Mouse (Mus musculus) megakaryocyte, embryonic 14.5 days (primary cell): ENCODE results near the gene Brinp2. TPM values are rescaled to one million over a fixed set of nuclear protein-coding genes. Genes with fewer than 3 reads are reported as not detected.

Experiments
- H3K27me3 ChIP-seq: replicated peaks from 2 replicates; pipeline ENCODE3; 2012; ENCODE audit warnings: inconsistent platforms
- H3K36me3 ChIP-seq: replicated peaks from 2 replicates; pipeline ENCODE3; 2012; ENCODE audit warnings: low read length, inconsistent platforms, mixed read lengths
- H3K4me1 ChIP-seq: 2 replicates; pipeline ENCODE4 v1.6.1; 2012; ENCODE audit warnings: inconsistent platforms
- H3K4me3 ChIP-seq: replicated peaks from 2 replicates; pipeline ENCODE3; 2012; ENCODE audit warnings: moderate library complexity, mild to moderate bottlenecking, inconsistent platforms
- H3K9me3 ChIP-seq: 2 replicates; pipeline ENCODE4 v1.6.1; 2012; ENCODE audit warnings: inconsistent platforms
- FLI1 ChIP-seq: IDR thresholded peaks from 2 replicates; pipeline ENCODE4 v1.6.1; 2012; ENCODE audit warnings: low read length, inconsistent platforms, mixed read lengths
- GATA1 ChIP-seq: IDR thresholded peaks from 3 replicates; pipeline ENCODE4 v1.6.1; 2012; ENCODE audit warnings: mixed read lengths, low read length, inconsistent platforms, borderline replicate concordance
- polyA plus RNA-seq: library from polyadenylated mRNA; stranded (reverse); fragments of >175 nt; gene quantifications from 2 replicates; pipeline ENCODE4 v1.2.3, GENCODE M21; 2012; ENCODE audit warnings: low replicate concordance; ENCODE audit not compliant: insufficient read depth

Brinp2 gene
- polyA plus RNA-seq: 0.54 TPM in 1 of 2 replicates, not detected in the other

DNA sequence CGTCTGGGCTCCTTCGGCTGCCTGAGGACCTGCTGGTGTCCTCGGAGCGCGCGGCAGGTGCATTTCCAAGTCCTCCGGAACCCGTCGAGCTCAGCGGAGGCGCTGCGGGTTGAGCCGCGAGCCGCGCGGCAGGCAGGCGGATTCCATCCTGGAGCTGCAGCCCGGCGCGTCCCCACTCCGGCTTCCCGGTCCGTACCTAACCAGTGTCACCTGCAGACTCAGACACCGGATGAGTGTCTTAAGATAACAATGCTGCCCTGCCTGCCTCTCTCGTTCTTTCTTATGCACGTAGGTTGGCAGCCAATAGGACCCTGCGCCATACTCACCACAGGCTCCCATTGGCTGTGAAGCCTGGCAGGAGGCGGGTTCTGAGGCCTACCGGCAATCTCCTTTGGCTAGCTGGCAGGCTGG, at the start of gene Brinp2:
TSS of gene Brinp2 (minus strand) at position 276 of the 411 bp plus-strand sequence.
- H3K4me1 ChIP-seq: peaks cover 10% of the 10 kb centered on the region
- TF ChIP-seq FLI1 (no peak), GATA1 (no peak)
- H3K9me3 ChIP-seq: peaks cover 3% of the 10 kb centered on the region; the same call in 1 of the 2 replicates
- H3K36me3 ChIP-seq: no peaks in the 10 kb centered on the region
- peak within 1 kb of the TSS; percentile 87 for H3K4me3 ChIP-seq
- peaks cover 38% of the 10 kb centered on the region for H3K27me3 ChIP-seq

DNA sequence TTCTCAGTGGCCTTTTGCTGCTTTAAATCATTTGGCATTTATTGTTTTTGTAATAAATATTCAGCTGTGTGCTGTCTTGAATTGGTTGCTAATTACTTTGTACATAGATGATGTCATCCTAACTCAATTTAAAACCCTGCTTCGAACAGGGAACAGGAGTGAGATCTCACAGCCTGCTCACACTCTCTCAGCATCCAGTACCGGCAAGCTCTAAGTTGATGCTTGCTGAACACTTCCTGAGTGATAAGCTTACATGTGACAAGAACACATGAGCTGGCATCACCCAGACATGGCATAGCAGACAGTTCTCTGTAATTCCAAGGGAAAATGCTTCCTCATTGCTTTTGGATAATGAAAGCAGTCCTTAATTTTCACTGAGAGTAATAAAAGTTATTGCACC, 44.8 kb upstream of the Brinp2 start:
- H3K27me3 ChIP-seq: no peaks in the 10 kb centered on the region
- TF ChIP-seq FLI1 (no peak), GATA1 (no peak)
- H3K36me3 ChIP-seq: no peaks in the 10 kb centered on the region

DNA sequence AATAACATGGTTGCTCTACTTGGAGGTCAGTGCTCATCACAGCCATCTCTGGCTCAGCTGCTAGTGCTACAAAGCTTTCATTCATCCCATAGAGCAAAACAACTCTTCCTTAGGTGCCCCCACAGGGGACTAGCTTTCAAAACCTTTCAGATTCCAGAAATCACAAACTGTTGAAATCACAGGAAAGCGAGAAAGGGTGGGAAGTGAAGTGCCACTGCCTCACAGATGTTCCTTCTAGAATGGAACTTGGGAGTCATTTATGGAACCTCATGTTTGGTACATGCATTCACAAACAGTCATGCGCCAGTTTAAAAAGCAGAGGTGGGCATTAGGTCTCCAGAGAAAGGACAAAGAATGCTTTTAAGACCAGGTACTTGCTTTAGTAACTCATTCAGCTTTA, 40.9 kb upstream of the Brinp2 start:
- H3K4me3 ChIP-seq: no peak overlapping the region

More for the DNA sequence above, 44.8 kb upstream of the Brinp2 start:
- Histone ChIP-seq H3K4me3 (no peak overlapping the region), H3K4me1 (no peaks in the 10 kb centered on the region), H3K9me3 (peaks cover 14% of the 10 kb centered on the region)

DNA sequence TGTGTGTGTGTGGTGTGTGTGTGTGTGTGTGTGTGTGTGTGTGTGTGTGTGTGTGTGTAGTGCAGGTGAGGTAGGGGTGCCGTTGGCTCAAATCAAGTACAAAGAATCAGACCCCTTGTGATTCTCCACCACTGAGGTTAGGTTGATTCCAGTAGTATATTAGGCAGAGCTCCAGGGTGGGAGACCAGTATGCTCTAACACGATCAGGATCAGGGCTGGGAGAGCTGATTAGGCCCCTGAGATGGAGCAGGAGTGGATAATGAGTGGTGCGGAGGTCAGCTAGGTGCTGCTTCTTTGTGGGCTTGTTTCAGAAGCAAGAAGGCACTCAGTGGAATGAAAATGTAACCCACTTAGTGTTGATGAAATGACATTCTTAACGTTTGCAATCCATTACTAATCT, 34.6 kb upstream of the Brinp2 start:
- Histone ChIP-seq H3K36me3 (no peaks in the 10 kb centered on the region), H3K4me3 (no peak overlapping the region), H3K9me3 (peaks cover 5% of the 10 kb centered on the region; the same call in 1 of the 2 replicates), H3K27me3 (no peaks in the 10 kb centered on the region), H3K4me1 (no peaks in the 10 kb centered on the region)
- TF ChIP-seq GATA1 (no peak), FLI1 (no peak)

More for the DNA sequence above, 40.9 kb upstream of the Brinp2 start:
- Histone ChIP-seq H3K4me1 (no peaks in the 10 kb centered on the region), H3K27me3 (no peaks in the 10 kb centered on the region), H3K9me3 (peaks cover 4% of the 10 kb centered on the region; the same call in 1 of the 2 replicates), H3K36me3 (no peaks in the 10 kb centered on the region)
- TF ChIP-seq GATA1 (no peak), FLI1 (no peak)

DNA sequence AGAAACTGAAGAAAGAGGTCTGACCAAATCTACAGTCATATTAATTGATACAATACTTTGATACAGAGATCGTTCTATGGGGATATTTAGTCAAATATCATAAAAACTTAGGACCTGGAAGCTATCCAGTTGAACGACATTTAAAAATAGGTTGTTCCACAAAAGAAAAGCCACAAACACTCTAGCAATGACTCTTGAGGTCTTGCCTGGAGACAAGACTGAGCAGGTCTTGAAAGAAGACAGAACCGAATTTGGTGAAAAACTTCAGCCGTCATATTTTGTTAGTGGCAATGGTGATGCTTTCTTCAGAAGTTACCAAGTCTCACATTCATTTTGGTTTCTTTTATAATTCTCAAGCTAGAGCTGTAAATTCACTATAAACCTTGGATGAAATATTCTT, 32.9 kb upstream of the Brinp2 start:
- Histone ChIP-seq H3K27me3 (no peaks in the 10 kb centered on the region), H3K4me1 (no peaks in the 10 kb centered on the region), H3K4me3 (no peak overlapping the region), H3K36me3 (no peaks in the 10 kb centered on the region), H3K9me3 (peaks cover 5% of the 10 kb centered on the region; the same call in 1 of the 2 replicates)
- no peak for TF ChIP-seq GATA1
- no peak for TF ChIP-seq FLI1

DNA sequence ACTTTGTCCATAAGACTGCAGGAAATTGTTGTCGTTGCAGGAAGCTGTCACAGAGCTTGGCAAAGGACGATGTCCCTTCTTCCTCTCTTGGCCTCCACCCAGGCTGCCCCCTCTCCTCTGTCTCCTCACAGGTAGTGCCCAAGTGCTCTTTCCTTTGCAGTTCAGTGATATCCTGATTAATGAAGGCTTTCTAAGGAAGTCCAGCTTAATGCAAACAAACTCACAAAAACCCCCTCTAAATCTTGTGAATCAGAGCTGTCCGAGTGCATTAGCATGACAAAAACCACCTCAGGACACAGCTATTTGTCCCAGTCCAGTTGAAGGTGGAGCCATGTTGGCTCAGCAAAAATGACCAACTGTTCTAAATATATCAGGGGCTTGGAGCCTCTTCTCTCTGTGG, 30.7 kb upstream of the Brinp2 start:
- TF ChIP-seq FLI1: no peak
- TF ChIP-seq GATA1: no peak
- H3K9me3 ChIP-seq: peaks cover 5% of the 10 kb centered on the region; the same call in 1 of the 2 replicates
- H3K27me3 ChIP-seq: no peaks in the 10 kb centered on the region
- no peaks in the 10 kb centered on the region for H3K4me1 ChIP-seq
- no peak overlapping the region for H3K4me3 ChIP-seq
- H3K36me3 ChIP-seq: no peaks in the 10 kb centered on the region

DNA sequence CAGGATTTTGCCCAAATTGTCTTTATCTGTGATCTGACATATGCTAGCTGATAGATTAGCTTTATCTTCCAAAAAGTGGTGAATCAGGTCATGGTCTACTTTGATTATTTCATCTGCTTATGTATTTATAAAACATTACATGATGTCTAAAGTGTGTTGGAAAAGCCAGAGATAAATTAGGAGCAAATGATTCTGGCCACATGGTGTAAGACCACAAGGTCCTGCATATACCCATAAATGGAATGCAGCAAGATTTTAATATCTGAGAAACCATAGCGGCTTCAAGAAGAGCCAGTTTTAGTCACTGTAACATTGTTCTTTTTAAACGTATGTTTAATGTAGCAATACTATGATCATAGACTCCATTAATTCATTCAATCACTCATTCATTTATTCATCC, 29.2 kb upstream of the Brinp2 start:
- H3K36me3 ChIP-seq: no peaks in the 10 kb centered on the region
- TF ChIP-seq GATA1 (no peak), FLI1 (no peak)
- H3K27me3 ChIP-seq: no peaks in the 10 kb centered on the region
- no peaks in the 10 kb centered on the region for H3K4me1 ChIP-seq
- H3K9me3 ChIP-seq: no peaks in the 10 kb centered on the region
- no peak overlapping the region for H3K4me3 ChIP-seq

DNA sequence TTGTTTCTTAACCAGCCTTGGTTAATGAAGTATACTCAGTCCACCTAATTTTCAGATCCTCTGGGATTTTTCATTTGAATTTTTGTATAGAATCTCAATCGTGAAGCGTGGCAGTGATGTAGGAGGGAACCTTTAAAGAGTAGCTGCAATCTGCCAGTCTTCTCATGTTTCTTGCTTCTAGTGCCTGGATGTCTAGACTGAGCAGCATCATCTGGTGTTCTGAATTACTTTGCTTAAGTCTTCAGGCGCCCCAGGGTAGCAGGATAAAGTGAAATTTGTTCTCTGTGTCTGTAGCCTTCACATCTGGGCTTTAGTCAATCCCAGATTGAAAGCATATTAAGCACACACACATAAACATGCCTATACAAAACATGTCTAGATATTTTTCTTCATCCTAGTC, 27.1 kb upstream of the Brinp2 start:
- Histone ChIP-seq H3K4me3 (no peak overlapping the region), H3K4me1 (no peaks in the 10 kb centered on the region), H3K9me3 (no peaks in the 10 kb centered on the region), H3K27me3 (no peaks in the 10 kb centered on the region), H3K36me3 (no peaks in the 10 kb centered on the region)
- no peak for TF ChIP-seq FLI1

DNA sequence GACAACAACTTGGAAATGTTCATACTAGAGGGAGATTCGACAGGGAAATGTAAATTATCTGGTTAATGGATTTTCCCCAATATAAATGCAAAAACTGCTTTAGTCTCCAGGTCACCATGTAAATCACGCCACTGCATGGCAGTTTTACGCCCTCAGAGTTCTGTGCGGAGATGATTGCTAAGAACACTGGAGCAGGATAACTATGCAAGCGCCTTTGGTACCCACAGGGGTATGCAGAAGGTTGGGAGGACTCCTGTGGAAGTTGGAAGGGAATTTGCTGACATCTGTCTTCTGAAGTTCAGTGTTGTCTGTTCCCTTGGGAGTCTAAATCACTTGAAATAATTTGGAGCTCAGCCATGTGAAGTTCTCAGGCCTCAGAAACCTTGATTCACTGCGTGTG, 26.2 kb upstream of the Brinp2 start:
- Histone ChIP-seq H3K27me3 (no peaks in the 10 kb centered on the region), H3K36me3 (no peaks in the 10 kb centered on the region), H3K4me3 (no peak overlapping the region), H3K9me3 (no peaks in the 10 kb centered on the region), H3K4me1 (no peaks in the 10 kb centered on the region)
- TF ChIP-seq FLI1 (no peak), GATA1 (no peak)

DNA sequence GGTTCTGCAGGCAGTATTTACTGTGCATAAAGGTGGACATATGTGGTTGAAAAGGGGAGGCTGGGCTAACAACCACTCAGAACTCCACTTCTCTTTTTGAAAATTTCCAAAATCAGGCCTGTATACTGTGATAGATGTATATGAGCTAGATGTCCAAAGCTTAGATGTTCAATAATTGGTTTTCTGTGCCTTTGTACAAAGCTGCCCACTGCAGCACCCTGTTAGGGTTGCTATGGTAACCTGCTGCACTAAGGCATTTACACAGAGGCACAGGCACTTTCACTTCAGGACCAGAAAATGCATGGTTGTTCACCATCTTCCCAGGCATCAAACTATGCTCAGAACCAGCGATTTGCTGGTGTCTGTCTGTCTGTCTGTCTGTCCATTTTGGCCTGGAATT, 8.3 kb upstream of the Brinp2 start:
- TF ChIP-seq FLI1 (no peak), GATA1 (no peak)
- Histone ChIP-seq H3K27me3 (peaks cover 11% of the 10 kb centered on the region), H3K4me3 (no peak overlapping the region), H3K9me3 (no peaks in the 10 kb centered on the region), H3K36me3 (no peaks in the 10 kb centered on the region), H3K4me1 (peaks cover 4% of the 10 kb centered on the region; the same call in 1 of the 2 replicates)
